Mouse (Mus musculus) heart, adult 11 months (tissue): ENCODE results near the gene Ncln.

Experiments used
- DNase-seq: peaks from one replicate; pipeline ENCODE4 v3.0.0; 2022

Ncln gene

DNA sequence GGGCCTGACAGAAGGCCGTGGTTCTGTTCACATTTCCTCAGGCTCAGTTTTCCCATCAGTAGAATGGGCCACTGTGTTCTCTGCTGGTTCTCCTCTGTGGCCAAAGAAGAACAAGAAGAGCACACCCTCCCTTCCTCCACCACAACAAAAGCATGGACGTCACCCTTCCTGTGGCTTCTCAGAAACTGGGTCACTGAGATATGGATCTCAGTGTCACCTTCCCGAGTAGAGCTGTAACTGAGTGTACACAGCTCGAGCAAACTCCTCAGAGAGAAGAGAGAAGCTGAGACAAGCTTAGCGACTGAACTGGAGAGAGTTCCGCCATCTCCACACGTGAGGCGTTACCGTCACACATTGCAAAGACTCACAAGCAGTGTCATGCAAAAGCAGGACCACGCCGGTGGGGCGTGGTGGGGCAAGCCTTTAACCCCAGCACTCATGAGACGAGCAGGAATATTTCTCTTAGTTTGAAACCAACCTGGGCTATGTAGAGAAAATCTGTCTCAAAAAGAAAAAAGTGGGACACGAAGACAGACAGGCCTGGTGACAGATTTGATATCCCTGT is 14.1 kb upstream of the Ncln start:
- DNase-seq = no peak

DNA sequence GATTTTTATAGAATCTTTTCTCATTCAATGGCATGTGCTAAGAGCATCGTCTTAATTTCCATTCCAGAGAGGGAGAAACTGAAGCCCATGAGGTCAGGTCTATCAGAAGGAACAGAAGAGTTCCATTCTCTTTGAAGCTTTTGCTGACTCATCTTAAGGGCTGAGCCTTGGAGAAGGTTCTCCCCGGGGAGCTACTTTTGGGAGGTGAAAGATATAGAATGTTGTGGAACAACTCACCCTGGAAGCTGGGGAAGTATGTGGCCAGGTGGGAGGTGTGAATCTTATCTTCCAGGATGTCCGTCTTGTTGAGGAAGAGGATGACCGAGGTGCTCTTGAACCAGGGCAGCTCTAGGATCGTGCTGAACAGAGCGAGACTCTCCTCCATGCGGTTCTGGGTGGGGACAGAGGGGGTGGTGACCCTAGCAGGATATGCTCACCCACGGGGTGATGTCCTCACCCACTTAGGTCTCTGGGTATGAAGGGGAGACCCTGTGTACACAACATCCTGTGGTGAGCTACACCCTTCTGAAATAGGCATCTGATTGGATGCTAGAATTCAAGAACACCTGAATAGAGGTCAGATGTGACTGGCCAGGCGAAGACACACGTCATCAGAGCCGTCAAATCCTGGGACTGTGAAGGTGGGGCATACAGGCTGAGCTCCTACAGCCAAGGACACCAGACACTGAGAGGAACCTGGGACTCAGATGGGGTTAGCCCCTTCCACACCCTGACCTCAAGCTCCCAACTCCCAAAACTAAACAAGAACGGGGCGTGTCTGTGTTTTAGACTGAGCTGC is 11.7 kb upstream of the Ncln start:
- DNase-seq = peak; percentile 86

DNA sequence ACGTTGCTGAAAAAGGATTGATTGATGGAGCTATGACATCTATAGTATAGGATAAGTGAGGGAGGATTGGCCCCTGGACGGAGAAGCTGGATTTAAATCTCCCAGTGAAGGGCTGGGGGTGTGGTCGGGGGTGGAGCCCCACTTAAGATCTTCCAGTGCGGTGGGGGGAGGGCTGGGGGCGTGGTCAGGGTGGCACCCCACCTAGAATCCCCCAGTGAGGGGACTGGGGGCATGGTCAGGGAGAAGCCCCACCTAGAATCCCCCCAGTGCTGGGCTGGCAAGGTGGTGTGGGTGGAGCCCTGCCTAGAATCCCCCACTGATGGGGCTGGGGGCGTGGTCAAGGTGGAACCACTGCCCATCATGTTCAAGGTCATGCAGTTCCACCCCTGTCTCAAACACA is 10.9 kb upstream of the Ncln start:
- no peak for DNase-seq

GRCm38 (mm10) chr10:81505016-81505664 is 8.9 kb upstream of the Ncln start:
- no peak for DNase-seq

DNA sequence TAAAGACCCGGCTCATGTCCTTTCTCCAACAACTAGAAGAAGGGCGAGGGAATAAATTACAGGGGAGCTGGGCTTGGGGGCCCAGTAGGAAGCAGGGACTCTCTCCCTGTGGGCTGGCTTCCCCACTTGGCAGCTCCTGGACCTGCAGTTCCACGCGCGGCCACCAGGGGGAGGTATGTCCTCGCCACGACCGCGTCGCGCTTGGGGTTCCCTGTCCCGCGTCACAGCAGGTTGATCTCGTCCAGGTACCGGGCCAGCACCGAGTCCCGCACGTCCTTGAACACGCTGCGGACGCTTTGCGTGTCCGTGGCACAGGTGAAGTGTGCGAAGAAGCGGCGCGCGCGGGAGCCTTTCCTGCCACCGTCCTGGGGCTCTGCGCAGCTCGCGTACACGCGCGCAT is 6.5 kb upstream of the Ncln start:
- peak; percentile 98 for DNase-seq

DNA sequence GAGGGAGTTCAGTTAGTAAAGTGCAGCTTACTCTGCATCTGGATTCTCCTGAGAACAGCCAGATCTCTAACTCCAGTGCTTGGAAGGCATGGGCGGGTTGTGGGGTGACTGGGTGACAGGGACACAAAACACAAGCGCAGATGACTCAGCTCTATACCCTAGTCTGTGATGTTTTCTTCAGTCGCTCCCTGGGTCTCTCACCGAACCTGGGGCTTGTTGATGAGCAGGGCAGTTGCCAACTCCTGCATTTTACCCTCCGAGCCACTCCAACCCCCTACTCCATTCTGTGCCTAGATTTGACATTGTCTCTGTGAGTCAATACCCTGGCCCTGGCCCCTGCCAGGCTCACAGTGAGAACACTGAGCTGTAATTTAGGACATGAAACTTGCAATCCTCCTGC is 5.7 kb upstream of the Ncln start:
- peak; percentile 90 for DNase-seq

- DNase-seq = no peak
These were observed 3.8 kb upstream of the Ncln start, which contains the start of gene S1pr4 for GRCm38 (mm10) chr10:81500032-81500431. S1pr4 (minus strand) TSS chr10:81500132.

DNA sequence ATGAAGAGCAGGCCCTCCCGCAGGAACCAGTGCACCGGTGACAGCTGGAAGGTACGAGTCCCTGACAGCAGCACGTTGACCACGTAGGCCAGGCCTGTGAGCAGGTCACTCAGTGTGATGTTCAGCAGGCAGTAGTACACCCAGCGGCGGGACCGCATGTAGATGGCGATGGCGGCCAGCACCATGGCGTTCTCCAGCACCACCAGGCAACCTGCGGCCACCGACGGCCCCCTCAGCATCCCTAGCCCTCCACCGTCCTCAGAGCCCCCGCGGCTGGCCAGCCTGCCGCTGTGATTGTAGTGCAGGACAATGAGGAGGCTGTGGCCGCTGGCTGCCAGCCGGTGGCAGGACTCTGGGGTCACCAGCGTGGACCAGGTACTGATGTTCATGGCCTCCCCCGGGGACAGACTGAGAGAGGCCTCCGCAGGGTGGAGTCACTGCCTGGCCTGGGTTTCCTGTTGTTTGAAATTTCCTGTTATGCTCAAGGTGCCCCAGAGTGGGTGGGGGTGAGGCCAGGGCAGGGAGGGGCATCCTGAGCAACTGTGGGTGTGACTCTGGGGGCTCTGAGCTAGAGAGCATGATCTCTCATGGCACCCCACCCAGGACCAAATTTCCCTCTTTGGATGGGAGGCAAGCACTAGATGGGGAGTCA is 3.2 kb upstream of the Ncln start:
- DNase-seq = peak; percentile 98

DNA sequence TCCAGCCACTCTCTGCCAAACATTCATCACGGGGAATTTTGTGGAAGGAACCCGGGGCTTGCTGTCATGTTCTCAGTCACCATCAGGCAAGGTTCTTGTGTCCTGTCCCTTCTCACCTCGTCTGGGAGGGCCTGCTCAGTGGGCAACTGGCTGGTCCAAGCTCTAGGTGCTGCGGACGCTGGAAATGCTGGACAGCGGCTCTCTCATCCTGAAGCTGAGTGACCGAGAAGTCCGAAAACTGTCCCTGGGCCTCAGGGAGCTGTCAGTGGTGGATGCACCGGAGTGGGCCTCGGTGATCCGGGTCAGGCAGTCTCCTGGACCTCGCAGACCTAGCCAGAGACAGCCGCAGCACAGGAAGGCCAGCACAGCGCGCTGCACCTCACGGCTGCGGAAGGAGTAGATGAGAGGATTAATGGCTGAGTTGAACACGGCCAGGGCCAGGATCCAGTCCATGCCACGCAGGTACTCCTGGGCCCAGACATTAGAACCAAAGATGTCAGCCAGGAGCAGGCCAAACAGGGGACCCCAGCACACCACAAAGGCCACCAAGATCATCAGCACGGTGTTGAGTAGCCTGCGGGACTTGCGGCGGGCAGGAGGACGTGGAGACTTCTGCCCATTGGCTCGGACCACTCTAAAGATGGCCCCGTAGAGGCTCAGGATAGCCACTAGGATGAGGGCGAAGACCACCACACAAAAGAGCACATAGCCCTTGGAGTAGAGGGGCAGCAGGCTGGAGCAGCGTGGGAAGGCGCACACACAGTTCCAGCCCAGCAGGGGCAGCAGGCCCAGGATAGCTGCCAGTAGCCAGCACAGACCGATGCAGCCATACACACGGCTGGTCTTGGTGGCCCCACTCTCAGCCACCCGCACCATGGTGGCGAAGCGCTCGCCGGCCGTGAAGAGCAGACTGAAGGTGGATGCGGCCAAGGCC is 2.4 kb upstream of the Ncln start:
- DNase-seq = peak; percentile 94

GRCm38 (mm10) chr10:81497401-81498270 is 1.4 kb upstream of the Ncln start:
- peak; percentile 93 for DNase-seq

DNA sequence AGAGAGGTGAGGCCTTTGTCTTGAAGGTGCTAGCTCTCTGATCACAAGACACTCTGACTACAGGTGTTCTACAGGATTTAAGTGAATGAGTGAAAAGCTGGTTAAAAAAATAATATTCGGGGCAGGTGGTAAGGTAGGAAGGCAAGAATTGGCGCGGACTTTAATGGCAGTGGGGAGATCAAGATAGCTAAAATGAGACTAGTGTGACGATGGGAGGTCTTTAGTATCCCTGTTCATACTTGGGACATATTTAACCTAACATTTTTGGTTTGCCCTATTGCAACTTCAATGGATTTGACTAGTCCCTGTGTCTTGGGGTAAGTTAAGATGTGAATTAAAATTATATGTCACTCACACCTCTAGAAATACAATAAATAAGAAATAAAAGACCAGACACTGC is 777 bp upstream of the Ncln start:
- DNase-seq = peak; percentile 91

DNA sequence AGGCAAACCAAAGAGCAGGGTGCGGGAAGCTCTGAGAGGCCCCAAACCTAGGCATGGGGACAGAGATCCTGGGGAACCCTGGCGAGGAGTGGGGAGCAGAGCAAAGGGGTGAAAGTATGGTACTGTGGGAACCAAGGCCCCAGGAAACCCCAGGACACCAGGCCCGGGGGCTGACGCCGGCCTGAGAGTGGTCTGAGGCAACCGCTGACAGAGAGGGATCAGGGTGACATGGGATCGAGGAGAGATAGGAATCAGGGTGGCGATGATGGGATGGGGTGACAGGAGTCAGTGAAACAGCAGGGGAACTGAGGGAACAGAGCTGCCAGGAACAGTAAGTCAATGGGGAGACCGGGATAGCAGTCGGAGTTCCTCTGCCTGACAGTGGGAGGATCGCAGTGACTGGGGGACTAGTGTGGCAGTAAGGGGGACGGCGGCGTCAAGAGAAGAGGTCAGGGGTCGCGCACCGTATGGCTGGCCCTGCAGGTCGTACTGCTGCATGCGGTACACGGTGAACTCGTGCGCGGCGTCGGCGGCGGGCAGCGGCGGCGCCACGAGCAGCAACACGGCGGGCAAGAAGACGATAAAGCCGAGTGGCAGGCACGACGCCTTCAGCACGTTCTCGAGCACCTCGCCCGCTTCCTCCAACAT is 452 bp downstream of the Ncln start:
- no peak for DNase-seq

- peak; percentile 94 for DNase-seq
These were observed 1.0 kb downstream of the Ncln start for GRCm38 (mm10) chr10:81495151-81495550.

DNA sequence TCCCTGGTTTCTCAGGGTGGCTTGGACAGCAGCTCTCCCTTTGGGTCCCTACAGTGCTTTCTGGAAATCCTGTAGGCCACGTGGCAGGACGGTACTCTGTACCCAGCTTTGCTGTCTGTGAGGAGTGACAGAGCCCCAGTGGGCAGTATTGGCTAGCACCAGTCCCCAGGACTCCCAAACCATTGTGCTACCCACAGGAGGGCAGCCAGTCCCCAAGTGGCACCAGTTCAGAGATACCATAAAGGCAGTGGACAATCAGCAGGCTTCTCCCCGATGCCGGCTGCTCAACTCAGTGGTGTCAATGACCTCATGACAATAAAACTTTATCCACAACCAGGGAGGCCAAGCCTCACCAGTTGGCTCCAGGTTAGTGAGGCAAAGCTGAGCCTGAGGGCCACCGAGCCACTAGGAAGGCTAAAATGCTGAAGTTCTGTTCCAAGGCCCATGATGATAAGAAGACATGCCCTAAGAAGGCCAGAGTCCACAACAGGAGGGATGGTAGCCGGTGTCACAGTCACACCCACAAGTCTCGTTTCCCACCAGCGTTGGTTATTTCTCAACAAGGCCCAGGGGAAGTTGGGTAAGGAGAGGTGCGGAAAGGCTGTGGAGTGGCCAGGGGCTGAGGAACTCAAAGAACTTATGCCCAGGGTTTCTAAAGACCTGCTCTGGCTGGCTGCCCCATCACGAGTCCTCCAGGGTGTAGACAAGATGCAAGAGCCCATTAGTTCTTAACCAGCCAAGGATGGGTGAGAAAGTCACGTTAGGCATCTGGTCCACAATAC is 1.7 kb downstream of the Ncln start:
- peak; percentile 92 for DNase-seq

DNA sequence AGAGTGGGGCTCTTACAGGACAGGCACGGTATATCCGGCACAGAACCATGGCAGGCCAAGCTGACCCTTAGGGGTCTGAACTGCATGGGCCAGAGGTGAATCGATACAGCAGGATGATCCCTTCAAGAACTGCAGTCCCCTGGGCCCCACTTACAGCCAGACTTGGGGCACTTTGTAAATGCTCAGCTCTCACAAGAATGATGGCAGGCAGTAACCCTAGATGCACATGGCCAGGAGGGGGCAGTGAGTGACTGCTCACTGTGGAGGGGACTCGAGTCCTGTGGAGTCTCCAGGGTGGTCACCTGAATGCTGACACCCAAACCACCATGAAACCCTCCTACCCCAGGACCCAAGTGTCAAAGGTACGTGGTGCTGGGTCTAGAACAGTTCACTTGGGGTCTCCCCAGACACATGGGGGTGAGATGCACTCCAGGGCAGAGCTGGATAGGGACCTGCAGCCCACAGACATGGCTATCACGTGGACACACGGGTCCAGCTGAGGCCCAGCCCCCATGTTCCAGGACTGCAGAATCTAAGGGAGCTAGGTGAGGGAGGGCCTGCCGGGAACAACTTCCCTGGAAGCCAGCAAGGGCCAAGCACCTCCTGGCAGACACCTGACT is 2.5 kb downstream of the Ncln start:
- DNase-seq = peak; percentile 92

- DNase-seq = peak; percentile 90
These were observed 3.5 kb downstream of the Ncln start for GRCm38 (mm10) chr10:81492606-81493240.

- peak; percentile 90 for DNase-seq
These were observed 5.2 kb downstream of the Ncln start for GRCm38 (mm10) chr10:81491018-81491417.

- peak; percentile 90 for DNase-seq
These were observed 6.3 kb downstream of the Ncln start for GRCm38 (mm10) chr10:81489941-81490340.

DNA sequence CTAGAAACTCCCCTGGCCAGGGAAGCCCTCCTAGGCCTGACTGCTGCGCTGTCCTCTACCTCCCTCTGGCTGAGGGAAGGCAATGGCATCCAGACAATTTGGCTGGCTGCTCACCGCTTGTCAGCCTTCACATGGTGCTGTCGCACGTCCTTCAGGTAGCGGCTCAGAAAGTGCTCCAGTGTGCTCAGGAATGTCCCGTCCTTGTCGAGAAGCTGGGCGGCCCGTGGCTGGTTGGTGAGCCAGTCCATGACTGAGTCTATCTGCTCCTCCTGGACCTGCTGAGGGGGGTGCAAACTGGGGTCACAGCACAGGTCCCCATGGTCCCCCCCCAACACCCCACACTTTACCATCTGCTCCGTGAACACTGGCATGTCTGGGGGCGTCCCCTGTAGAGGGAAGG is 8.1 kb downstream of the Ncln start:
- DNase-seq = peak; percentile 94
